Mouse (Mus musculus): Measurements from ENCODE around the gene Hoxd8.

- TF ChIP-seq CHD2 (IDR thresholded peaks at IDR 0.05; ENCODE audit: low read depth, low read length) (no peak), ZC3H11A (IDR thresholded peaks at IDR 0.05; ENCODE audit: borderline replicate concordance, low read depth, low read length) (no peak)
Measured at GRCm38 (mm10) chr2:74713239-74714150, 9.1 kb downstream of the Hoxd8 start.

All from ES-E14 (cell line).